Mouse (Mus musculus) intestine, postnatal 0 days (tissue): ENCODE measurements around the gene Lsm3. TPM values are rescaled to one million over a fixed set of nuclear protein-coding genes. Genes with fewer than 3 reads are reported as not detected.

Source experiments
- ATAC-seq: fragments of 200-750 bp; cut with Nextera tagmentation; 2 replicates; pipeline ENCODE4 v1.8.0; 2017; ENCODE audit warnings: mild to moderate bottlenecking, moderate TSS enrichment, moderate library complexity
- H3K27ac ChIP-seq: fragments of 300-500 bp; sonication (generic); 2 replicates; pipeline ENCODE4 v1.5.1; 2014; ENCODE audit warnings: mild to moderate bottlenecking, low read depth, low read length, moderate library complexity
- H3K27me3 ChIP-seq: fragments of 300-500 bp; sonication (generic); replicated peaks from 2 replicates; pipeline ENCODE4 v1.6.1; 2014; ENCODE audit warnings: low read length, mixed read lengths; ENCODE audit not compliant: control insufficient read depth, insufficient read depth
- H3K36me3 ChIP-seq: fragments of 300-500 bp; sonication (generic); 2 replicates; pipeline ENCODE4 v1.6.1; 2014; ENCODE audit warnings: mild to moderate bottlenecking, moderate library complexity; ENCODE audit not compliant: control insufficient read depth, insufficient read depth
- H3K4me1 ChIP-seq: fragments of 300-500 bp; sonication (generic); replicated peaks from 2 replicates; pipeline ENCODE4 v1.6.1; 2014; ENCODE audit warnings: antibody characterized with exemption, low read length, mixed read lengths; ENCODE audit not compliant: control insufficient read depth, insufficient read depth
- H3K4me2 ChIP-seq: fragments of 300-500 bp; sonication (generic); replicated peaks from 2 replicates; pipeline ENCODE4 v1.6.1; 2014; ENCODE audit warnings: low read depth, mild to moderate bottlenecking, moderate library complexity
- H3K4me3 ChIP-seq: fragments of 300-500 bp; sonication (generic); 2 replicates; pipeline ENCODE4 v1.5.1; 2014; ENCODE audit warnings: low read depth, low read length
- H3K9ac ChIP-seq: fragments of 300-500 bp; sonication (generic); 2 replicates; pipeline ENCODE4 v1.6.1; 2014; ENCODE audit warnings: mild to moderate bottlenecking, low read depth, low read length
- H3K9me3 ChIP-seq: fragments of 300-500 bp; sonication (generic); 2 replicates; pipeline ENCODE4 v1.6.1; 2016; ENCODE audit warnings: mixed run types; ENCODE audit not compliant: control insufficient read depth
- CTCF ChIP-seq: sonication (generic); IDR thresholded peaks from 2 replicates; pipeline ENCODE4 v1.5.1; 2016; ENCODE audit warnings: low read depth, mild to moderate bottlenecking, control low read depth, antibody characterized with exemption, moderate library complexity
- WGBS: fragments of 180-500 bp; shearing (Covaris S2); extraction: QIAGEN DNeasy Blood & Tissue Kit; methylation state at CpG from one replicate; pipeline ENCODE4 v1.1.7; 2014; 5-methylcytosine and 5-hydroxymethylcytosine counted together
- polyA plus RNA-seq: library from polyadenylated mRNA; unstranded; fragments of >200 nt; fragmentation: Nextera tagmentation; extraction: Ambion mirVana; gene quantifications from 2 replicates; pipeline ENCODE4 v1.2.1, GENCODE M21; 2015

Gene Lsm3
- polyA plus RNA-seq, 1 experiment from 2014 or later = 139 TPM

DNA sequence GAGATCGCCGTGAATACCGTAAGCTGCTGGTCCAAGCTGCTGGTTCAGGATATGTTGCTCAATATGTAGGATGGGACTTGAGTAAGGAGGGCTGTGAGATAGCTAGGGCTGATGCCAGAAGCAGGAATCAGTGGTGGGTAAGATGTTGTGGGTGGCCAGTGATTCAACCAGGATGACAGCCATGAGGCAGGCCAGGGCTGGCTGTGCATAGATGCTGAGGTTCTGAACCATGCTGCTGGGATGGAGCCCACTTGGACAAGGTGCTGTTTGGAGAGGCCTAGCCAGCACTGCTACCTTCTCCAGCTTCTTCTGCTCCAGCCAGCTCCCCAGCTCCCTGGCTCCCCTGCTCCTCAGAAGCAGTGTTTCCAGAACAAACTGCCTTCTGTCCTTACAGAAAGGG lies 35.9 kb downstream of the Lsm3 start:
- no peak overlapping the region for H3K4me3 ChIP-seq
- no peaks in the 10 kb centered on the region for H3K4me1 ChIP-seq
- H3K27ac ChIP-seq = no peak overlapping the region
- H3K4me2 ChIP-seq = no peak overlapping the region
- no peak for TF ChIP-seq CTCF
- H3K9me3 ChIP-seq = no peaks in the 10 kb centered on the region
- no peak for ATAC-seq
- 99% methylated on average over 3 of the region's 3 CpGs for WGBS
- H3K9ac ChIP-seq = no peak overlapping the region
- H3K36me3 ChIP-seq = no peaks in the 10 kb centered on the region
- no peaks in the 10 kb centered on the region for H3K27me3 ChIP-seq

DNA sequence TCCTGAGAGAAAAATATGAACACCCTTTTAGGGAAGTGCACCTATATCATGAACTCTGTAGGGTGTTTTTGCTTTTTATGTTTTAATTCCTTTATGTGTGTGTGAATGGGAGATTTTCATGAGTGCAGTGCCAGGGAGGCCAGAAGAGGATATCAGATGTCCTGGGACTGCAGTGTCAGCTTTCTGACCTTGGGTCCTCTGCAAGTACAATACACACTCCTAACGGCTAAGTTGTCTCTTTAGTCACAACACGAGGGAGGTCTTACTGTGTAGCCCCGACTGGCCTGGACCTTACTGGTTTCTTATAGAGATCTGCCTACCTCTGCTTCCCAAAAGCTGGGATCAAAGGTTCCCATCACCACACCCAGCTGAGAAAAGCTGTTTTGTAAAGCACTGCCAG lies 37.0 kb downstream of the Lsm3 start:
- WGBS = 56% methylated on average over 3 of the region's 3 CpGs
- no peaks in the 10 kb centered on the region for H3K9me3 ChIP-seq

DNA sequence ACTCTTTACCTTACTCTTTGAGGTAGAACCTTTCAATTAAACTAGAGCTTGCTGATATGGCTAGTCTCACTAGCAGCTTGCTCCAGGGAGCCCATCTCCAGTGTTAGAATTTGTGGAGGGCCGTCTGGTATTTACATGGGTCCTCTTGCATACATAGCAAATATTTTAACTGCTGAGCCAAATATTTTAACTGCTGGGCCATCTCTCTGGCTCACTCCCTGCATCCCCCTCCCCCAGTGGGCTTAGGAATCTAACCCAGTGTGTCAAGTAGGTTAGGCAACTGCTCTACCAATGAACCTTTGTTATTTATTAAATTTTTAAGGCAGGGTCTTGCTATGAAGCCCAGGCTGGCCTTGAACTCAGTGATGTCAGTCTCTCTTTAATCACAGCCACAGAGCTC lies 42.8 kb downstream of the Lsm3 start:
- Histone ChIP-seq H3K4me2 (no peak overlapping the region), H3K27ac (no peak overlapping the region), H3K4me3 (no peak overlapping the region), H3K9me3 (no peaks in the 10 kb centered on the region), H3K36me3 (no peaks in the 10 kb centered on the region), H3K27me3 (no peaks in the 10 kb centered on the region), H3K9ac (no peak overlapping the region), H3K4me1 (0 out of 2 replicates have a peak, but pooled peaks cover 2% of the 10 kb centered on the region)
- ATAC-seq = no peak
- no peak for TF ChIP-seq CTCF
- WGBS = 31% methylated on average over 1 of the region's 1 CpGs

More for the DNA sequence above, 37.0 kb downstream of the Lsm3 start:
- no peak for ATAC-seq
- no peak overlapping the region for H3K4me2 ChIP-seq
- TF ChIP-seq CTCF = no peak
- H3K27ac ChIP-seq = no peak overlapping the region
- H3K9ac ChIP-seq = no peak overlapping the region
- H3K4me1 ChIP-seq = no peaks in the 10 kb centered on the region
- H3K4me3 ChIP-seq = no peak overlapping the region
- H3K27me3 ChIP-seq = no peaks in the 10 kb centered on the region
- H3K36me3 ChIP-seq = no peaks in the 10 kb centered on the region

DNA sequence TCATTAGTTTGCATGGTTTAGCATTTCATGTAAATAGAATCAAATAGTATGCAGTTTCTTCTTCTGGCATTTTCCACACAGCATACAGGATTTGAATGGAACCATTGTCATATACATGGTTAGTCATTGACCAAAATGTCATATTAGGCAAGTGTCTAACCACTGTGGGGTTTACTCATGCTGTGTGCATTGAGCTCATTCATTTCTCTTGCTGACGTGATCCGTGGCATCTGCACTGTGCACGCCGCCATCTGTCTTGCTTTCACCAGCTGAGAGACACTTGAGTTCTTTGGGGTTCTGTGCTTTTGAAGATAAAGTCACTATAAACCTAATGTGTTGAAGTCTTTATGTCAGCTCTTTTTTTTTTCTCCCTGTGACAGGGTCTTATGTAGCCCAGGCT lies 43.6 kb downstream of the Lsm3 start:
- no peak overlapping the region for H3K9ac ChIP-seq
- no peaks in the 10 kb centered on the region for H3K36me3 ChIP-seq
- no peak for ATAC-seq
- H3K4me2 ChIP-seq = no peak overlapping the region
- no peak for TF ChIP-seq CTCF
- H3K4me3 ChIP-seq = no peak overlapping the region
- H3K4me1 ChIP-seq = 0 out of 2 replicates have a peak, but pooled peaks cover 2% of the 10 kb centered on the region
- no peaks in the 10 kb centered on the region for H3K27me3 ChIP-seq
- no peak overlapping the region for H3K27ac ChIP-seq
- WGBS = 85% methylated on average over 4 of the region's 4 CpGs
- no peaks in the 10 kb centered on the region for H3K9me3 ChIP-seq

DNA sequence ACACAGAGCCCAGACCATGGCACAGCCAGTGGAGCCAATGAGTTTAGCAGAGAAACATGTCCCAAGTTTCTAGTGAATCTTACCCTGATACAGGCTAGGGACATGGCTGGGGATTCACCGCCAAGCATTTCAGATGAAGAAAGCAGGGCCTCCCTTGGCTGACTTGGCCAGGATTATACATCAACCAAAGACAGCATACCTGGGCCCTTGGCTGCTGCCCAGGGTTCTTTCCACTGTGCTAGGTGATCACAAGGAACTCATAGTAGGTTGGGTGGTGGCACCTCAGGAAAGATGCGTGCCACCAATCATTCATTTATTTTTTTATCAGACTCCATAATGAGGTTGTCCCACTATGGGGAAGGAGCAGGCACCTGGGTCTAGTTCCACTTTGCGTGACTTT lies 44.5 kb downstream of the Lsm3 start:
- Histone ChIP-seq H3K27me3 (no peaks in the 10 kb centered on the region), H3K36me3 (no peaks in the 10 kb centered on the region), H3K27ac (no peak overlapping the region), H3K9ac (no peak overlapping the region), H3K9me3 (no peaks in the 10 kb centered on the region), H3K4me1 (0 out of 2 replicates have a peak, but pooled peaks cover 2% of the 10 kb centered on the region), H3K4me2 (no peak overlapping the region), H3K4me3 (no peak overlapping the region)
- no peak for TF ChIP-seq CTCF
- WGBS = 92% methylated on average over 3 of the region's 3 CpGs
- no peak for ATAC-seq

DNA sequence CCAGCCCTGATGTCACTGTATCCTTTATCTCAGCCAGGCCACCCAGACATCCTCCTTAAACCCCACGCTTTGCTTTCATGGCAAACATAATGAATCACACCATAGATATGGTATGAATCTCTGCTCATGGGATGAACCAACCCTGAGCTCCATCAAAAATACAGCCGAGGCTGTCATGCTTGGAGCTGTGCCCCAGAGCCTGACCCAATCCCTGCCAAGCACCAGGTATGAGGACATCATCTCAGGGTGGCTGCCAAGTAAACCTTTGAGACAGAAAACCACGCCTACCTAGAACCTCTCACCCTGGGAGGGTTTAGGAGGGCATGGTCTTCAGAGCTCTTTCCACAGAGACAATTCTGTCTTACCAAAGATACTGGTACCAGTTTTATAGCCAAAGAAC lies 47.3 kb downstream of the Lsm3 start:
- Histone ChIP-seq H3K9ac (no peak overlapping the region), H3K4me3 (no peak overlapping the region), H3K36me3 (no peaks in the 10 kb centered on the region), H3K4me1 (0 out of 2 replicates have a peak, but pooled peaks cover 2% of the 10 kb centered on the region), H3K4me2 (no peak overlapping the region), H3K27me3 (no peaks in the 10 kb centered on the region), H3K9me3 (no peaks in the 10 kb centered on the region), H3K27ac (no peak overlapping the region)
- 62% methylated on average over 3 of the region's 3 CpGs for WGBS
- ATAC-seq = no peak; the same call in 1 of the 2 replicates
- no peak for TF ChIP-seq CTCF

DNA sequence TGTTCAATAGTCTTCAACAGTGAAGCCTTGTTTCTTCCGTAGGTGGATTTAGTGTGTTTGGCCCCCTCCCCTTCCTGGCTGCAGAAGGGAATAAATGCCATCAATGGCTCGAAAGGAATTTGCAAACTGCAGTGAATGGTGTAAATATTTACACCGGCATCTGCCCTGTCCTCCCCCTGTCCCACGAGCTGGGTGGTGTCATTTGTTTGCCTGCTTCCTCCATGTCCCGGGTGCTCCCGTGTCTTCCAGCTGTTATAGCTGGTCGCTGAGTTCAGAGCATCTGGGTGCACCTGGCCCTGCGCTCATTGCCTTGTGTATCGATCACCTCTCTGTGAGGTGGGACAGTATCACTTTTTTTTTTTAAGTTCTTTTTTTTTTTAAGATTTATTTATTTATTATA lies 50.7 kb downstream of the Lsm3 start:
- H3K36me3 ChIP-seq = no peaks in the 10 kb centered on the region
- no peaks in the 10 kb centered on the region for H3K27me3 ChIP-seq
- no peak overlapping the region for H3K4me2 ChIP-seq
- whole genome bisulfite sequencing = 30% methylated on average over 9 of the region's 9 CpGs
- no peak overlapping the region for H3K27ac ChIP-seq
- no peak for ATAC-seq
- no peak overlapping the region for H3K4me3 ChIP-seq
- 0 out of 2 replicates have a peak, but pooled peaks cover 2% of the 10 kb centered on the region for H3K4me1 ChIP-seq
- no peak for TF ChIP-seq CTCF
- H3K9ac ChIP-seq = no peak overlapping the region
- no peaks in the 10 kb centered on the region for H3K9me3 ChIP-seq

Other genes with a start within 250 kb of the Lsm3 start
- not detected in 2 replicates for gene Wnt7a, start 104.6 kb upstream of the Lsm3 start, polyA plus RNA-seq
- gene Chchd4, start 42.4 kb upstream of the Lsm3 start, polyA plus RNA-seq = 25.5 and 27.0 TPM in 2 replicates
- gene Tmem43, start 42.2 kb upstream of the Lsm3 start, polyA plus RNA-seq = 22.0 and 22.4 TPM in 2 replicates
- 9.1 and 10.2 TPM in 2 replicates for gene Xpc, start within 50 bp of the Lsm3 start, polyA plus RNA-seq
- gene Slc6a6, start 168.1 kb downstream of the Lsm3 start, polyA plus RNA-seq = 109 and 127 TPM in 2 replicates